Mouse (Mus musculus): ENCODE measurements around the gene Nup153.

Gene Nup153

DNA sequence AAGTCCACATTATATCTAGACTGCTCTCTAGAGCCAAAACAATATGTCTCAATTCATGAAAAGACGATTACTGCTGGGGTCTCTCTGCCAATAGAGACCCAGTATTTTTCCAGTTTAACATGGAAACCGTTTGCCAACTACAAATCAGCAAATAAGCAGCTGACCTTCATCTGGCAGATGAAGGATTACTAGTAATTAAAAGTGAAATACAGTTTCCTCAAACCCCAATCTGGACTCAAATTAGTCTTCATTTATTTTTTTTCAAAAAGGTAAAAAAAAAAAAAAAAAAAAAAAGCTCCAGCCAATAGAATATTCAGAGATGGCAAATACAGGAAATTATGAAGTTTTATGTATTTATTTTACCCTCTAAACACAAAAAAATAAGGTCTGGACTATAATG is 2.3 kb upstream of the Nup153 start:
- no peak for DNase-seq (ENCODE audit: low read depth, low spot score)

DNA sequence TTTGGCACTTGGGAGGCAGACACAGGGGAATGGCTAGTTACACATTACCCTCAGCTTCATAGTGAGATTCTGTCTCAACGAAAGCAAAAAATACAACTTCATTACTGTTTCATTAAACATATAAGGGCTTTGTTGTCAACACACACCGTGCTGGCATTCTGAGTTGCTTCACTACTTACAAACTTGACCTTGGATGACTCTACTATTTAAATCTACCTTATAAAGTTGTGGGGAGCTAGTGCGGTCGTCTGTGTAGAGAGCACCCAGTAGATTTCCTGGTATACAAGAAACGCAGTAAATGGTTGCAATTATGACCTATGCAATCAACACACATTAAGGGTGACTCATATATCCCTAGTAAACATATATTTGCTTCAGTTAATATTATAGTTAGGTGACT is 671 bp upstream of the Nup153 start:
- DNase-seq (ENCODE audit: low read depth, low spot score) = no peak

DNA sequence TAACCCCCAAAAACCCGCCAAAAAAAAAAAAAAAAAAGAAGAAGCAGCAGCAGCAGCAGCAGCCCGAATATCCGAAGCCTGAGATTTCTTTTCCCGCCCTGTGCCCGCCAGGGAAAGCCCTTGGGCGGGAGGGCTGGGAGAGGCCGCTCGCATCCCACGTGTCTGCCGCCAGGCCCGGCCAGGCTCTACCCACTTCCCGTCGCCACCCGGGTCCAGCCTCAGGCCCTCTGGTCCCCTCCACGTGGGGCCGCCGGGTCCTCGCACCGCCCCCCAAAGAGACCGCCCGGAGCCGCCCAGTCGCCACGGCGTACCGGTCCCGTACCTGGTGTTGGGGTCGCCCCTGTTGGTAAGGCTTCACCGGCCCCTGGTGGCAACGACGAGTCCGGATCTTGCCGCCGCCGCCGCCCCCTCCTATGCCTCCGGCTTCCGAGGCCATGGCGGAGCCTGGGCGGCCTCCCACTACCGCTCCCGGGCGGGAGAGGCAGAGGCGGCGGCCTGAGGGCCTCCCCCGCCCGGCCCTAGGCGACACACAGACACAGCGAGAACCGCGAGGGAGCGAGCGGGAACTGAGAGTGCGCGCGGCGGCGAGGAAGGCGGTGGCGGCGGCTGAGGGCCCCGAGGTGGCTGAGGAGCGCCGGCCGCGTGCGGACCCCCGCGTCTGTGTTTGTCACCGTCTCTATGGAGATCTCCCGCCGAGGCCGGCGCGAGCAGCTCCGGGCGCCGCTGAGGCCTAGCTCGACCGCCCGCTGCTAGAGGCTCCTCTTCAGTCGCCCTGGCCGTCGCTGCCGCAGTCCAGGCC is 503 bp downstream of the Nup153 start:
- peak; percentile 49 for DNase-seq (ENCODE audit: low read depth, low spot score)

DNA sequence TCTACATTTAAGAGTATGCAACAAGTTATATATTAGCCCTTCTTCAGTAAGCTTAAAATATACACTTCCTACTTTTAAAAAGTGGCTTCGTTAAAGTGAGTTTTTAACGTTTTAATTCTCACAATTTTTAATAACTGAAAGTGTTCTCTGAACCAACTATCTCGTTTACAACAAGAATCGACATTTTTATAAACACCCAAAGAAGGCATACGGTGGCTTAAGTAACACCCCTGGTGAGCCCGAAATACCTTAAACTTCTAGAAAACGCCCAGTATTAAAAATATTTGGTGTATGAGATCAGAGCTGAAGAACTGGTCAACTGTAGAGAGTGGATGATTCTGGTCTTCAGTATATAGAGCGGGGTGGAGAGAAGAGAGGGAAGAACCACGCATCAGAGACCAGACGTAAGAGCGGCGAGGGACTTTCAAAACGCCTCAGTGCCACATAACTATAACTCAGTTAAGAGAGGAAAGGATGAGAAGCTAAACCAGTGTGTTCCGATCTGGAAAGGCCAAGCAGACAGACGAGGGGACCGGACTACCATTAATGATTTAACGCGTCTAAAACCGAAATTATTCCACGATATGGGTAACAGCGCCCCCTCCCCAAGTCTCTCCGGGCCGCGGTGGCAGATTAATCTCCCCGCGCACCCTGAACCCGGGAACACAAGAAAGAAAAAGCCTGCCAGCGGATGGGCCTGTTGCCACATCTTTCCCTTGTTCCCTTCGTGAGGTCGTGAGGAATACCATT is 1.3 kb downstream of the Nup153 start:
- no peak for DNase-seq (ENCODE audit: low read depth, low spot score)

DNA sequence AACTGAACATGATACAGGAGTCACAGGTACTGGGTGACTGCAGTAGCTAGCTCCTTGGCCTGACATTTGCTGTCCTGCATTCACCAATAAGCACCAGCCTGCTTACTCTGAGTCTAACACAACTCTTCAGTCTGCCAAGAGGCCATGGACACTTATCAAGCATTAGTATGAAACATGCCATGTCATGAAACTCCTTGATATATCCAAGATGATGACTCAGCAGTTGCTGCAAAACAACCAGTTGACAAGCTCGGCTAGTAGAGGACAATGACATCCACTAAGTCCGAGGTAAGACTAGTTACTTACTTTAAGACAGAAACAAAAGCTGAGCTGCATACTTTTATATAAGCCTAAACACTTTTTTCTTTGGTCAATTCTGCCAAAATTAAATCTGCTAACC is 2.5 kb downstream of the Nup153 start:
- DNase-seq (ENCODE audit: low read depth, low spot score) = no peak

DNA sequence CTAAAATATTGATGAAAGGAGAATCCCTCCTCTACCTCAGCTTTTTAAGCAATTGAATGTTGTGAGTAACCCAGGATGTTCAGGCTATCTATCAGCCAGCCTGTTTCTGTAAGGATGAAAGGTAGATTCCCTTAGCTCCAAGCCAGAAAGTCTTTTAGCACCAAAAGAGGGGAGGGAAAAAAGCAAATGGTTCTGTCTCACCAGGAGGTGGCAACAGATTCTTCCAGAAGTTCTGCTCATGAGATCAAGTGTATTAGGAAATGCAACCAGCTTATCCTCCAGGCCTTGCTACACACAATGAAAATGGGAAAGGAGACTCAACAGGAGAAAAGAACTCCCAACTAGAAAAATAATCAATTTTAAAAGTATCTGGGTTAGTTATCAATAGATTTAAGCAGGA is 3.4 kb downstream of the Nup153 start:
- DNase-seq (ENCODE audit: low read depth, low spot score) = no peak

DNA sequence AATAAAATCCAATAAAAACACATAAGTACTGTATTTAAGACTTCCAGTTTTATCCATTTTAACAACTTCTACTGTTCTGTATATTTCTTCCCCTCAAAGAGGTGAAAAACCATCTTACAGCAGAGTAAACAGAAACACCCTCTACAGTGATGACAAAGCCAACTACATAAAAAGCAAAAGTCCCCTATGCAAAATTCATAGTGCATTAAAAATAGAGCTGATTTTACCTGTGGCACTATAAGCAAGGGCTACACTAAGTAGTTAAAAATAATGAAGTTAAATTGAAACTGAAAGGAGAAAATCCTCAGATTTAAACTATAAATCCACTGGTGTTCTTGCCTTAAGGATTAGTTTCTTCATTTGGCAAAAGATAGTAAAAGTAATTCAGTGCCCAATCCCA is 6.7 kb downstream of the Nup153 start:
- no peak for DNase-seq (ENCODE audit: low read depth, low spot score)

DNA sequence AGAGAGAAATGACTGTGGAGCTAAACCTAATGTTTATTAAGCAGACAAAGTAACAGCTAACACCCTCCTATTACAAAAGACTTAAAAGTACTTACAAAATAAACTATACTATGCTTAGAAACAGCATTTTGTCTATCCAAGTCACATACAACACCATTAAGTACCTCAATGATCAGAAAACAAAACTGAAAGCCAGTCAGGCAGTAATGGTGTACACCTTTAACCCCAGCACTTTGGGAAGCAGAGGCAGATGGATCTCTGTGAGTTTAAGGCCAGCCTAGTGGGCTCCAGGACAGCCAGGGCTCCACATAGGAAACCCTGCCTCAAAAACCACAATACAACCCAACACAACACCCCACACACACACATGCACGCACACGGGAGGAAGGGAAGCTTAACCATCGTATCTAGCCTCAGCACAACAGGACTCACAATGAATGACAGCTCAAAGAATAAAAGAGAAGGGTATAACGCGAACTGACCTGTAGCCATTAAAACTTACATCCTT is 8.8 kb downstream of the Nup153 start:
- DNase-seq (ENCODE audit: low read depth, low spot score) = no peak

DNA sequence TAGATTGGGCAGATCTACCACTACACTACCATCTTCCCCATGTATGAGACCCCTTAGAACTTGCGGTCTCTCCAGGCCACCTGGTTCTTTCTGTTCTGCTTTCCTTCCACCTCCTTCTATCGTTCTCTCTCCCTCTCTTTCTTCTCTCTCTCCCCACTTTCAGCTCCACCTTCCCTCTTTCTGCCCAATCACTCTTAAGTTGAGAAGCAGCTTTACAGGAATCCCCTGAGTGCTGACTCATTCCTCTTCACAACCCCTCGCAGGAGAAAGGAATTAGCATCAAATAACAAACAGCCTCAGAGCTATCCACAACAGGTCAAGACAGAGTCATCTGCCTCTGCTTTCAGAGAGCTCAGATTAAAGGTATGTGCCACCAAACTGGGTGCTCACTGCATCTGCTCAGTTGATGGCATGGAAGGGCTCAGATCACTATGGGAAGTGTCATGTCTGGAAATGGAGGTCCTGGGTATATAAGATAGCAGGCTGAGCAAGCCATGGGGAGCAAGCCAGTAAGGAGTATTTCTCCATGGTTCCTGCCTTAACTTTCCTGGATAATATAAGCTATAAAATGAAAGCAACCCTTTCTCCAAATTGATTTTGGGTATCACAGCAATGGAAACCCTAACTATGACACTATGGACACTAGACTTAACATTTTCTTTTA is 11.6 kb downstream of the Nup153 start:
- DNase-seq (ENCODE audit: low read depth, low spot score) = no peak

DNA sequence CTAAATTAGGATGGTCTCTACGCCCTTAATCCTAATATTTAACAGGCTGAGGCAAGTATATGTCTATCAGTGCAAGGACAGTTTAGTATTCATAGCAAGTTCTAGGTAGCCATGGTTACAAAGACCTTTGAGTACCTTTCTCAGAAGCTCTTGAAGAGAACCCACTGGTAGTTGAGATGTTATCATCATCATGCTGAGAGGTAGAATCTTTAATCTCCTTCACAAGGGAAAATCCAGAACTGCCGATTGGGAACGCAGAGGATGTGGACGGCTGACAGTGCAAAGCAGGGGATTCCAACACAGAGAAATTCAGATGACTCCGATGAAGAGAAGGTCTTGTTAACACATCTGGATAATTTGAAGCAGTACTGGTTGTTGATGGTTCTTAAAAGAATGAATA is 14.3 kb downstream of the Nup153 start:
- DNase-seq (ENCODE audit: low read depth, low spot score) = no peak

DNA sequence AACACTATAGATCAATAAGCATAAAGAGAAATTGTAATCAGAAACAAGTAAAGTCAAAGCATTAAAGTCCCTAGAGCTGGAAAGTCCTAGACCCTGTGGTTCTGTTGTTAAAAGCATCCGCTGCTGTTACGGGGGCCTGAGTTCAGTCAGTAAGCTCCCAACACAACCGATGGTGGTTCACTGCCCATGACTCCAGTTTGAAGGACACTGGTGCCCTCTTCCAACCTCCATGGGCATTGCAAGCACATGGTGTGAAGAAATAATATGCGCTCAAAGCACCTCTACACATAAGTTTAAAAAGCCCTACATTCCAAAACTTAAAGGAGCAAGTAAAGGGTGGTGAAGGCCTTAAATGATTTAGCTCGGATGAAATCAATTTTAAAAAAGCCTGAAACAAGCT is 24.6 kb downstream of the Nup153 start:
- no peak for DNase-seq (ENCODE audit: low read depth, low spot score)

DNA sequence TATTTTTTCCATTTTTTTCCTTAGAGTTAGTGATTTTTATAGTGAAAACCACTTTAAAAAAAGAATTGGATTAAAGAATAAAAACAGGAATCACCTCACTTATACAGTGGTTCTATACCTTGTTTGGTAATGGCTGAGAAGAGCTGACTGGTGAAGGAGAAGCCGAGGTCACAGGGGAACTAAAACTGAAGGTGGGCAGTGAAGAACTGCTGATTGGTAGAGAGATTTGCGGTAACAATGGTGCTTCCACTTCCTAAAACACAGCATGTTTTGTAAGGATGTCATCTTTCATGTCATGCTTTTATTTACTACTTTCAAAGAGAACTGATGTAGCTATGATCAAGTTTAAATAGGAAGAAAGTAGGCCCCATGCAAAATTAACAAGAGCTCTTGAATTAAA is 26.3 kb downstream of the Nup153 start:
- DNase-seq (ENCODE audit: low read depth, low spot score) = no peak

DNA sequence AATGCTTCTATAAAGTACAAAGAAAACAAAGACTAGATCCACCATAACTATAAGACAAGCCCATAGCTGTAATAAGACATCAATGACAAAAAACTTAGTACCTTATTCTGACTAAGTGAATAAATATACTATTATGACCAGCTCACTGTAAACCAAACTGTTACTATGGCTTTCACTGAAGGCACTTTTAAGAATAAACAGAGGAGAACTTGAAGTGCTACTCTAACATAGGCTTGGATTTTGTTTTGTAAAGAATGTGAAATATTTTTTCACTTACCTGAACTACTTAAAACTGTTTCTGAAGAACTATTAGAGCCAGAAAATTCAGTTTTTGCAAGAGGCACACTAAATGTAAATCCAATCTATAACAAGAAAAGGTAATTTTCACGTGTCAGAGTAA is 28.4 kb downstream of the Nup153 start:
- no peak for DNase-seq (ENCODE audit: low read depth, low spot score)

DNA sequence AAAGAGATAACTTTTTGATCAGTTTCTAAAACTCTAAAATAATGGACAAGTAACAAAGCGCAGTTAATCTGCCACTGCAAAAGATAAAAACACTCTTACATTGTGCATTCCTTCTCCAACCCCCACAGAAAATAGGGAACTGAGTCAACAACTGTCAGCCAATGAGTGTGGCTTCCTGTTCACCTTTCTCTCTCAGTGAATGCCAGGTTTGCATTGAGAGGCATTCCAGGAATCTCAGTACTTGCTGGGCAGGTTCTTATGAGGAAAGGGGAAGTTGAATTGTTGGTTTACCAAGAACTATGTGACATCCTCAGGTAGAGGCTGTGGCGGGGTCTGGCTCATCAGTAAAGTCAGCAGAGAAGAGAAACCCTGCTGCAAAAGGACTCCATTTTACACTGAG is 31.0 kb downstream of the Nup153 start:
- DNase-seq (ENCODE audit: low read depth, low spot score) = no peak

DNA sequence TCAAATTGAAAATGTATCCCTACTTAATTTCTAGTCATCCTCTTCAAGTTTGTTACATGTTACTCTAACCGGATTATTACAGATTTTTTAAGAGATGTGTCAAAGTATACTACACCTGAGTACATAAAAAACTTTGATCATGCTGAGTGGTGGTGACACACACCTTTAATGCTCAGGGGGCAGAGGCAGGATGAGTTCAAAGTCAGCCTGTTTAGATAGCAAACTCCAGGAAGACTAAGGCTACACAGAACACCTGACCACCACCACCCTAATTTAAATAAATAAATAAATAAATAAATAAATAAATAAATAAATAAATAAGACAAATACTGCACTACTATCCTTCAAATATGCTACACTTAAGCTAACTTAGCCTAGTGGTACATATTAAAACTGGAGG is 31.8 kb downstream of the Nup153 start:
- DNase-seq (ENCODE audit: low read depth, low spot score) = no peak

DNA sequence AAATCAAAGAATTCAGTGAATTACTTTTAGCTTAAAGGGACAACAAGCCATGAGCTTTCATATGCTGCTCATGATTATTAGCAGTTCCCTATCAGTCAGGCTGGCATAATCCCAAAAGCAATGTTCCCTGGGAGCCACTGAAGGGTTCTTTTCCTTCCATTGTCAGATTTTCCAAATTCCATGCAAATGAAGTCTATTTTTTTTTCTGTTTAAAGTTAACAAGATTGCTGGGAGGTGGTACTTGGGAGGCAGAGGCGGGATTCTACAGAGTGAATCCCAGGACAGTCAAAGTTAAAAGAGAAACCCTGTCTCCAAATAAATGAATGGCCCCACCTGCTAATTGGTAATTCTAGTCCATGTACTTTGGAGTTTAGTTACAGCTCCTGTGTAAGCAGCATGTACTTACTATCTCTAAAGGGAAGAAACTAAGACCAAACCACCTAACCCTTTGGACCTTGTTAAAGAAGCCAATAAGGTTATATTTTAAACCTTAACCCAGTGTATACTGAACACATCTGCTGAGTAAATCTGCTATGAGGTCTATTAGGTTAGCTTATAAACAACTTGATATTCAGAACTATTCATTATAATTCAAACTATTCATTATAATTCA is 32.3 kb downstream of the Nup153 start:
- no peak for DNase-seq (ENCODE audit: low read depth, low spot score)

DNA sequence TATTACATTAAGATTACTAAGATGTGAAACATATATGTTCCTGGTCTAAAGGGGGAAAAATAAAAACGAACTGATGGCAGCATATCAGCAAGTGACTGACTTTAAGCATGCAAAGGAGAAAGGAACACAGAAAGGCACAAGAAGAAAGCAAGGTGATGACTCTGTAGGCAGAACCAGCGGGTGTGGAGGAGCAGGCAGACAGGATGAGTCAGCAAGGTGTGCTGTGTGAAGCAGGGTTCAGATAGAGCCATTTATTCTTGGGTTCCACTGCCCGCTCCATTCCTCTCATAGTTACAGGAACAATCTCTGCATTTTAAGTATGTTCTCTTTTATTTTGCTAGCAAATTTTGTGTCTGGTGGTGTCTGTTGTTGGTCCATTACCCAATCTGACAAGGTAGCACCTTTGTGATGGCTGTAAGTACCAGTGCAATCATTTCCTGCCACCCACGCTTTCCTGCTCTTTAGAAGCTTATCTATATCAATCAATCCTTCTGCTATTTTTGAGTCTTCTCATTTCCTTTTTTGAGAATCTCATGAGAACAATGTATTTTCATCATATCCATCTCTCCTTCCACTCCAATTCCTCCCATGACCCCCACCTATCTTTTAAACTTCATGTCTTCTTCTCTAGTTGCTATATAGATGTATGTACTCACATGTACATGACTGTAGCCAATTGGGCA is 37.0 kb downstream of the Nup153 start:
- no peak for DNase-seq (ENCODE audit: low read depth, low spot score)

DNA sequence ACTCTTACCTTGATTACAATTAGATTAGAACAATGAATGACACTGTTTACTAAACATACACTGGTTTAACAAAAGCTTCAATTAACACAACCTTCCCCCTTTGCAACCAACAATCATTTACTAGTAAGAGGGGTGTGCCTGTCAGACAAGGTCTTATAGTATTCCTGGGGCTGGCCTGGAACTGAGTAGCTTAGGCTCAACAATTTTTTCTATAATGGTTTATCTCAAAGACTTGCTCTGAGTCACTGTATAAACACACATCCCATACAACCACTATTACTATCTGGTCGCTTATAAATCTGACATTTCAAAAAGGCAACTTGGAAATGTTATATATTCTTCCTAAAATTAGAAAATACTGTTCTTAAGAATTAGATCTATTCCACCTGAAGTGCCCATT is 44.4 kb downstream of the Nup153 start:
- no peak for DNase-seq (ENCODE audit: low read depth, low spot score)

DNA sequence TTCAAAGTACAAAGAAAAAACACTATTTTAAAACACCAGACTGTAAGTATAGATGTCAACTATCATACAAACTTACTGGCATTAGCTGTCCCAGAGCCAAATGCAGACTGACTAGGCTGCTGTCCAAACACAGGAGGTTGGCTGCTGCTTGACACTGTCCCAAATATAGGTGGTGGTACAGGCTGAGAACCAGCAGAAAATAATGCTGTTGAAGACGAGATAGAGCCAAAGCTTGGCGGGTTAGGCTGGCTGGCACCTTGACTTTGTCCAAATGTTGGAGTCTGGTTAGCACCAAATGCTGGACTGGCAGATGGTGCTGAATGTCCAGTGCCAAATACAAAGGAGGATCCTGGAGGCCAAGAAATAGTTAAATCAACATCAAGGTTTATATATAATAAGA is 44.8 kb downstream of the Nup153 start:
- DNase-seq (ENCODE audit: low read depth, low spot score) = no peak

DNA sequence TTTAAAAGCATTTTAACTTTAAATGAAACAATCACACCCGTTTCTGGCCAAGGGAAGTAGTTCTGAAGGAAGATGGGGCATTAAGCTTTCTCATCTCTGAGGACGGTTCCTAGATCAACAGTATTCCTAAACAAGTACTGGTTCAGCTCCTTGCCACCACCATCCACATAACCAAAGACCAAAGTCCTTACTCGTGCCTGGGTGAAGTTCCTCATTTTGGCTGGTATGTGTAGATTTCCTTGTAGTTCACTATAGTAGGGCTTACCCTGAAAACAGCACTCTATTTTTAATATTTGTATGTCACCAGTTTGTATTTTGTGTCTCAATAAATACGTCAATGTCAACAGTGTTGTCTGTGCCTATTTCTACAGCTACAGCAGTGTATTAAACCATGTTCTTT is 50.0 kb downstream of the Nup153 start:
- no peak for DNase-seq (ENCODE audit: low read depth, low spot score)

DNA sequence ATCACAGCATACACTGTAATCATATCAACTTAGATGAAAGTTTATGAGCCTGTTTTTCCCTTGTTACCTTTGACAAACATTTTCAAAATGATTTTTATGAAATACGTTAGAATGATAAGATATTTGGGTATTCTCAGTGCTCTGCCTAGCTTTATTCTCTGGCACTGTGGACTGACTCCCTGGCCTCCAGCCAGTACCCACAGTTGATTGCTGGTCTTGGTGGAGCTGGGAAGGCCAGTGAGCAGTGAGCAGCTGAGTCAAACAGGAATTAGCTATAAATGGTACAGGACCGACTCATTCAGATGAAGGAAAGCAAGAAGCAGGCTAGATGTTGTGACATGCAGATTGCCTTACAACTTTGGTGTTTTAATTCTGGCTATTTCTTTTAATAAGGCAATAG is 53.1 kb downstream of the Nup153 start:
- no peak for DNase-seq (ENCODE audit: low read depth, low spot score)

DNA sequence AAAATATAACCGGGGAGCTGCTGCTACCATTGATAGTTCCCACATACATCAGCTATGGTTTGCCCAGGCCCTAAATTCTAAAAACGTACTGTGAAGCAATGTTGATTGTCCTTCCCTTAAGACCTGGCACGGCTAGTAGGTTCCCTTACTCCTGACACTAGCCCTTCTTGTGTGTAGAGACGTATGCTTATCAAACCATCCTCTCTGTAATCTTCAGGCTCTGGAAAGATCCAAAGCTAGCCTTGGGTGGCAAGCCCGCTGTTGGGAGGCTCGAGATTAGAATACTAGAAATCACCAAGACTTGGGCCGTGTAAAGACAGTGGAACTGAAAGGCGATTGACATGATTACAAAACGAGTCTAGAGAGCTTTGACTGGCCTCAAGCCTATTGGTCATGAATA is 57.2 kb downstream of the Nup153 start:
- no peak for DNase-seq (ENCODE audit: low read depth, low spot score)
